Mouse (Mus musculus): ENCODE data around the gene Lgals3. TPM values are rescaled to one million over a fixed set of nuclear protein-coding genes. Genes with fewer than 3 reads are reported as not detected.

Lgals3 gene
- total RNA-seq, 2 experiments from 2014 or later = 3.1 to 4.6 TPM

- intact Hi-C loops (cut with DNase I) = no loop called here
- no peak for DNase-seq
These were observed 650 bp upstream of the Lgals3 start for GRCm38 (mm10) chr14:47366881-47367321.

GRCm38 (mm10) chr14:47369741-47370140 lies 2.2 kb downstream of the Lgals3 start:
- intact Hi-C loops (cut with DNase I) = no loop called here
- DNase-seq = no peak

GRCm38 (mm10) chr14:47370790-47371189 lies 3.2 kb downstream of the Lgals3 start:
- no peak for DNase-seq
- intact Hi-C loops (cut with DNase I) = no loop called here

- intact Hi-C loops (cut with DNase I) = no loop called here
- DNase-seq = no peak
These were observed 4.1 kb downstream of the Lgals3 start for GRCm38 (mm10) chr14:47371689-47372088.

- intact Hi-C loops (cut with DNase I) = no loop called here
- DNase-seq = peak in 1 of 2 experiments; percentile 25
These were observed 6.5 kb downstream of the Lgals3 start for GRCm38 (mm10) chr14:47373728-47374678.

GRCm38 (mm10) chr14:47376526-47376925 lies 9.0 kb downstream of the Lgals3 start:
- intact Hi-C loops (cut with DNase I) = loop anchor here (2.0 kb wide), 1 partner anchor 72 kb away; no protein-coding TSS in a partner anchor
- no peak for DNase-seq

- intact Hi-C loops (cut with DNase I) = no loop called here
These were observed 10.8 kb downstream of the Lgals3 start for GRCm38 (mm10) chr14:47378336-47378735.

GRCm38 (mm10) chr14:47383911-47384310 lies 16.4 kb downstream of the Lgals3 start:
- DNase-seq = no peak
- intact Hi-C loops (cut with DNase I) = no loop called here

More at GRCm38 (mm10) chr14:47378336-47378735, 10.8 kb downstream of the Lgals3 start:
- no peak for DNase-seq

- intact Hi-C loops (cut with DNase I) = no loop called here
- no peak for DNase-seq
These were observed 17.1 kb downstream of the Lgals3 start for GRCm38 (mm10) chr14:47384653-47385052.

- no peak for DNase-seq
- intact Hi-C loops (cut with DNase I) = no loop called here
These were observed 18.6 kb downstream of the Lgals3 start for GRCm38 (mm10) chr14:47386125-47386524.

- intact Hi-C loops (cut with DNase I) = no loop called here
- DNase-seq = no peak
These were observed 26.0 kb downstream of the Lgals3 start for GRCm38 (mm10) chr14:47393354-47394094.

- intact Hi-C loops (cut with DNase I) = loop anchor here (5.0 kb wide), 1 partner anchor 118 kb away; the partner anchor contains the start of genes Socs4 and Wdhd1
- no peak for DNase-seq
These were observed 27.5 kb downstream of the Lgals3 start for GRCm38 (mm10) chr14:47395007-47395406.

- intact Hi-C loops (cut with DNase I) = loop anchor here (1.0 to 5.0 kb wide), 2 partner anchors 60 to 118 kb away; partner anchors contain the start of genes Socs4 and Wdhd1
- peak; percentile 8 to 19 for DNase-seq
These were observed 28.0 kb downstream of the Lgals3 start for GRCm38 (mm10) chr14:47395462-47396026.

GRCm38 (mm10) chr14:47396165-47396652 lies 28.7 kb downstream of the Lgals3 start:
- peak; percentile 41 to 62 for DNase-seq
- intact Hi-C loops (cut with DNase I) = loop anchor here (1.0 to 5.0 kb wide), 2 partner anchors 61 to 119 kb away; partner anchors contain the start of genes Socs4 and Wdhd1

GRCm38 (mm10) chr14:47402735-47403134 lies 35.2 kb downstream of the Lgals3 start:
- DNase-seq = no peak
- intact Hi-C loops (cut with DNase I) = no loop called here

GRCm38 (mm10) chr14:47406000-47406399 lies 38.4 kb downstream of the Lgals3 start:
- intact Hi-C loops (cut with DNase I) = no loop called here

GRCm38 (mm10) chr14:47417346-47417745 lies 49.8 kb downstream of the Lgals3 start:
- intact Hi-C loops (cut with DNase I) = loop anchor here (5.0 kb wide), 1 partner anchor 120 kb away; no protein-coding TSS in a partner anchor
- DNase-seq = no peak

More at GRCm38 (mm10) chr14:47406000-47406399, 38.4 kb downstream of the Lgals3 start:
- DNase-seq = no peak

GRCm38 (mm10) chr14:47417775-47418665 lies 50.5 kb downstream of the Lgals3 start, which contains the start of gene Dlgap5:
Dlgap5 (minus strand) TSS chr14:47418407.
- intact Hi-C loops (cut with DNase I) = loop anchor here (2.0 to 5.0 kb wide), 2 partner anchors 55 to 119 kb away; no protein-coding TSS in a partner anchor

GRCm38 (mm10) chr14:47418666-47418991 lies 51.1 kb downstream of the Lgals3 start:
- intact Hi-C loops (cut with DNase I) = loop anchor here (2.0 to 5.0 kb wide), 2 partner anchors 54 to 119 kb away; no protein-coding TSS in a partner anchor
- peak; percentile 5 to 8 for DNase-seq

More at GRCm38 (mm10) chr14:47417775-47418665, 50.5 kb downstream of the Lgals3 start, which contains the start of gene Dlgap5:
- DNase-seq = peak; percentile 96 to 97

Measured in heart, postnatal 10 days (tissue).